Mouse (Mus musculus): ENCODE data around the gene Gm20814.
"Not testable (repeated sequence)": the region's sequence is repeated elsewhere in the genome, so short reads cannot be mapped to it uniquely, and the experiment has no call there.

The Gm20814 gene

GRCm38 (mm10) chrY:75195556-75195955 lies at the start of gene Gm20814:
Gene Gm20814, plus strand, starts transcription at chrY:75195856.
- not testable (repeated sequence) for DNase-seq (ENCODE audit: low spot score)
